Mouse (Mus musculus): ENCODE data around the gene Setdb1.

- TF ChIP-seq ZC3H11A (IDR thresholded peaks at IDR 0.05; ENCODE audit: low read depth, low read length) (no peak), POLR2A (IDR thresholded peaks at IDR 0.05; ENCODE audit: low read depth, low read length) (no peak), MEF2A (IDR thresholded peaks at IDR 0.05; ENCODE audit: borderline replicate concordance, low read depth, low read length) (no peak)
Measured at GRCm38 (mm10) chr3:95318548-95318947, 38.5 kb downstream of the Setdb1 start.
